Mouse (Mus musculus) ES-Bruce4 (cell line): Measurements from ENCODE around the gene Hoxb9. TPM values are rescaled to one million over a fixed set of nuclear protein-coding genes. Genes with fewer than 3 reads are reported as not detected.

ENCODE experiments used
- H3K27ac ChIP-seq: 2 replicates; pipeline ENCODE4 v1.5.1; 2012; ENCODE audit warnings: low read length, inconsistent platforms; ENCODE audit not compliant: insufficient read depth
- H3K27me3 ChIP-seq: 2 replicates; pipeline ENCODE4 v1.6.1; 2012; ENCODE audit warnings: mild to moderate bottlenecking, low read length, inconsistent platforms; ENCODE audit not compliant: control insufficient read depth, poor library complexity, insufficient read depth, severe bottlenecking
- H3K36me3 ChIP-seq: 2 replicates; pipeline ENCODE4 v1.6.1; 2012; ENCODE audit warnings: inconsistent platforms, mild to moderate bottlenecking, low read length, moderate library complexity; ENCODE audit not compliant: control insufficient read depth, poor library complexity, insufficient read depth, severe bottlenecking
- H3K4me1 ChIP-seq: one replicate; pipeline ENCODE4 v1.8.1; 2011; ENCODE audit warnings: low read length; ENCODE audit not compliant: control insufficient read depth, insufficient read depth
- H3K4me3 ChIP-seq: 2 replicates; pipeline ENCODE4 v1.5.1; 2011; ENCODE audit warnings: low read depth, mild to moderate bottlenecking, low read length
- H3K9ac ChIP-seq: 2 replicates; pipeline ENCODE4 v1.6.1; 2012; ENCODE audit warnings: low read depth, mild to moderate bottlenecking, inconsistent platforms; ENCODE audit not compliant: poor library complexity, severe bottlenecking
- H3K9me3 ChIP-seq: replicated peaks from 2 replicates; pipeline ENCODE4 v1.6.1; 2012; ENCODE audit warnings: mild to moderate bottlenecking, low read length, inconsistent platforms; ENCODE audit not compliant: control insufficient read depth, poor library complexity, insufficient read depth, severe bottlenecking
- CTCF ChIP-seq: IDR thresholded peaks from one replicate; pipeline ENCODE4 v1.8.1; 2011; ENCODE audit warnings: low read depth, low read length
- EP300 ChIP-seq: IDR thresholded peaks from 2 replicates; pipeline ENCODE4 v1.6.1; 2011; ENCODE audit warnings: low read depth, low read length; ENCODE audit not compliant: insufficient read depth
- POLR2A ChIP-seq: IDR thresholded peaks from one replicate; pipeline ENCODE4 v1.8.1; 2011; ENCODE audit warnings: low read length; ENCODE audit not compliant: insufficient read depth
- polyA plus RNA-seq: library from polyadenylated mRNA; stranded (reverse); fragments of >200 nt; gene quantifications from 2 replicates; pipeline ENCODE4 v1.2.4, GENCODE M21; 2011; ENCODE audit warnings: low read depth; ENCODE audit not compliant: missing spikeins, insufficient read depth, insufficient read length

The Hoxb9 gene
- polyA plus RNA-seq, 1 experiment, result 1.5 TPM

- no peak overlapping the region for H3K9ac ChIP-seq
- H3K4me3 ChIP-seq, result no peak overlapping the region
- no peak for TF ChIP-seq CTCF
- no peak for TF ChIP-seq EP300
- TF ChIP-seq POLR2A, result no peak
- no peaks in the 10 kb centered on the region for H3K36me3 ChIP-seq
- no peak overlapping the region for H3K27ac ChIP-seq
- H3K27me3 ChIP-seq, result peaks cover 51% of the 10 kb centered on the region
- H3K9me3 ChIP-seq, result no peaks in the 10 kb centered on the region
- no peaks in the 10 kb centered on the region for H3K4me1 ChIP-seq
Observed at GRCm38 (mm10) chr11:96277151-96278044, 6.1 kb downstream of the Hoxb9 start.

GRCm38 (mm10) chr11:96278324-96278723 lies 7.1 kb downstream of the Hoxb9 start:
- TF ChIP-seq CTCF (no peak), EP300 (no peak), POLR2A (no peak)
- no peak overlapping the region for H3K9ac ChIP-seq
- H3K36me3 ChIP-seq, result no peaks in the 10 kb centered on the region
- H3K27ac ChIP-seq, result no peak overlapping the region
- H3K4me1 ChIP-seq, result no peaks in the 10 kb centered on the region
- no peak overlapping the region for H3K4me3 ChIP-seq
- H3K27me3 ChIP-seq, result peaks cover 52% of the 10 kb centered on the region
- no peaks in the 10 kb centered on the region for H3K9me3 ChIP-seq

GRCm38 (mm10) chr11:96278773-96279172 lies 7.5 kb downstream of the Hoxb9 start:
- Histone ChIP-seq H3K27ac (no peak overlapping the region), H3K4me3 (no peak overlapping the region), H3K36me3 (no peaks in the 10 kb centered on the region), H3K9me3 (no peaks in the 10 kb centered on the region), H3K27me3 (peaks cover 52% of the 10 kb centered on the region), H3K4me1 (no peaks in the 10 kb centered on the region), H3K9ac (no peak overlapping the region)
- TF ChIP-seq POLR2A (no peak), CTCF (peak; percentile 70), EP300 (no peak)

GRCm38 (mm10) chr11:96279421-96280233 lies 8.4 kb downstream of the Hoxb9 start:
- Histone ChIP-seq H3K4me1 (no peaks in the 10 kb centered on the region), H3K9ac (no peak overlapping the region), H3K36me3 (no peaks in the 10 kb centered on the region), H3K4me3 (0 out of 2 replicates have a peak overlapping the region, but pooled peaks have one; percentile 2), H3K27me3 (peaks cover 53% of the 10 kb centered on the region), H3K9me3 (no peaks in the 10 kb centered on the region), H3K27ac (no peak overlapping the region)
- TF ChIP-seq CTCF, result no peak
- no peak for TF ChIP-seq POLR2A
- no peak for TF ChIP-seq EP300

- Histone ChIP-seq H3K4me1 (no peaks in the 10 kb centered on the region), H3K4me3 (no peak overlapping the region)
Observed at GRCm38 (mm10) chr11:96280399-96281378, 9.4 kb downstream of the Hoxb9 start.

More at GRCm38 (mm10) chr11:96280399-96281378, 9.4 kb downstream of the Hoxb9 start:
- Histone ChIP-seq H3K9ac (no peak overlapping the region), H3K36me3 (no peaks in the 10 kb centered on the region), H3K9me3 (no peaks in the 10 kb centered on the region), H3K27me3 (peaks cover 51% of the 10 kb centered on the region), H3K27ac (no peak overlapping the region)
- TF ChIP-seq EP300 (no peak), POLR2A (no peak), CTCF (no peak)
